11 mouse cellular contexts compared by ENCODE assay signal in genomic region chr11:68404185-68404584, GRCm38 (mm10). TPM values are rescaled to one million over a fixed set of nuclear protein-coding genes. Genes with fewer than 3 reads are reported as not detected.
DNase-seq lines count a peak whose midpoint lies in the region; ATAC-seq and TF ChIP-seq lines count a peak whose summit lies in the region.
"Had no signal": no experiment of that assay in that cellular context is flagged by ENCODE, and none has a peak within 500 bp of the region (broad histone marks: within the 10 kb centered on the region; RNA-seq: fewer than 3 reads in every experiment).

No protein-coding gene starts in this region.

- no peak overlapping the region for H3K27ac ChIP-seq in intestine, postnatal 0 days (ENCODE audit: low read depth, low read length)
- no peak overlapping the region for H3K27ac ChIP-seq in intestine, embryonic 16.5 days (ENCODE audit: low read length)
- H3K27ac ChIP-seq: limb, embryonic 12.5 days; midbrain, embryonic 12.5 days had no signal

- H3K4me1 ChIP-seq in intestine, postnatal 0 days (replicated peaks; ENCODE audit: control insufficient read depth, insufficient read depth, low read length), result no peaks in the 10 kb centered on the region
- H3K4me1 ChIP-seq in intestine, embryonic 16.5 days (ENCODE audit: control insufficient read depth, insufficient read depth, low read length), result peaks cover 10% of the 10 kb centered on the region; the same call in 1 of the 2 replicates

- TF ChIP-seq CTCF in intestine, postnatal 0 days (IDR thresholded peaks at IDR 0.05; ENCODE audit: low read depth), result peak; percentile 58

- no peaks in the 10 kb centered on the region for H3K9me3 ChIP-seq in intestine, postnatal 0 days (ENCODE audit: control insufficient read depth)
- no peaks in the 10 kb centered on the region for H3K9me3 ChIP-seq in intestine, embryonic 16.5 days (ENCODE audit: control insufficient read depth, low read length)
- H3K9me3 ChIP-seq: limb, embryonic 12.5 days; midbrain, embryonic 12.5 days had no signal

- no peaks in the 10 kb centered on the region for H3K36me3 ChIP-seq in intestine, postnatal 0 days (ENCODE audit: control insufficient read depth, insufficient read depth)
- H3K36me3 ChIP-seq in intestine, embryonic 16.5 days (ENCODE audit: control insufficient read depth, insufficient read depth, low read length), result no peaks in the 10 kb centered on the region
- H3K36me3 ChIP-seq: limb, embryonic 12.5 days; midbrain, embryonic 12.5 days had no signal

- H3K4me3 ChIP-seq in intestine, postnatal 0 days (ENCODE audit: low read depth, low read length), result no peak overlapping the region
- no peak overlapping the region for H3K4me3 ChIP-seq in intestine, embryonic 16.5 days (ENCODE audit: low read length)
- H3K4me3 ChIP-seq: limb, embryonic 12.5 days; midbrain, embryonic 12.5 days had no signal

- no peak overlapping the region for H3K9ac ChIP-seq in intestine, postnatal 0 days (ENCODE audit: low read depth, low read length)
- no peak overlapping the region for H3K9ac ChIP-seq in intestine, embryonic 16.5 days (ENCODE audit: low read depth, low read length)
- H3K9ac ChIP-seq: limb, embryonic 12.5 days; midbrain, embryonic 12.5 days had no signal

- ATAC-seq in intestine, postnatal 0 days, result no peak
- ATAC-seq in intestine, embryonic 16.5 days, result no peak
- peak; percentile 64; the same call in 1 of the 2 replicates for ATAC-seq in megakaryocyte, adult 5-6 weeks (ENCODE audit: poor library complexity, severe bottlenecking)

- DNase-seq in 416B (ENCODE audit: low read depth) (peak; percentile 37), ES-CJ7 (ENCODE audit: low read depth, low spot score) (peak; percentile 58)
- no peak for DNase-seq in frontal cortex, postnatal 25 days (ENCODE audit: low spot score in 2 of 2)
- no peak for DNase-seq in adrenal gland, adult 8-10 months
- no peak for DNase-seq in urinary bladder, postnatal 36 days (ENCODE audit: low spot score in 2 of 2)
- DNase-seq: kidney, postnatal 14 days had no signal

- peaks cover 25% of the 10 kb centered on the region for H3K27me3 ChIP-seq in intestine, postnatal 0 days (replicated peaks; ENCODE audit: control insufficient read depth, insufficient read depth, low read length)
- peaks cover 22% of the 10 kb centered on the region for H3K27me3 ChIP-seq in intestine, embryonic 16.5 days (replicated peaks; ENCODE audit: control insufficient read depth, insufficient read depth, low read length)

- H3K4me2 ChIP-seq in intestine, postnatal 0 days (replicated peaks; ENCODE audit: low read depth), result no peak overlapping the region
- no peak overlapping the region for H3K4me2 ChIP-seq in intestine, embryonic 16.5 days (ENCODE audit: low read depth, low read length)
- H3K4me2 ChIP-seq: limb, embryonic 12.5 days; midbrain, embryonic 12.5 days had no signal

- WGBS in intestine, postnatal 0 days, result 60% methylated on average over 4 of the region's 4 CpGs
- 59% methylated on average over 4 of the region's 4 CpGs for WGBS in intestine, embryonic 16.5 days

RNA-seq across cellular contexts. Expression of gene Ntn1, which starts 3.6 kb away (rescaled TPM):
- 8.7 and 8.8 TPM in 2 replicates for polyA plus RNA-seq in intestine, postnatal 0 days (2015; fragmentation: Nextera tagmentation; extraction: Ambion mirVana)
- polyA plus RNA-seq in intestine, embryonic 16.5 days (2015; fragmentation: Nextera tagmentation; extraction: Ambion mirVana), result 5.6 and 6.2 TPM in 2 replicates
- total RNA-seq in megakaryocyte, adult 5-6 weeks (2015), result not detected in 2 replicates
- total RNA-seq in megakaryocyte, adult 5-6 weeks (2017), result 0.08 TPM in 1 of 2 replicates, not detected in the other
- total RNA-seq in adrenal gland, adult 8-10 months (2022), result 10 to 100 TPM; 14.3 to 20.8 (median 16.2) TPM

RNA-seq across cellular contexts. Expression of gene Pik3r5, which starts 27.7 kb away (rescaled TPM):
- 0.22 and 0.35 TPM in 2 replicates for polyA plus RNA-seq in intestine, postnatal 0 days (2015; fragmentation: Nextera tagmentation; extraction: Ambion mirVana)
- polyA plus RNA-seq in intestine, embryonic 16.5 days (2015; fragmentation: Nextera tagmentation; extraction: Ambion mirVana), result 0.54 and 0.65 TPM in 2 replicates
- total RNA-seq in megakaryocyte, adult 5-6 weeks (2015), result 55.3 and 61.8 TPM in 2 replicates
- total RNA-seq in megakaryocyte, adult 5-6 weeks (2017), result 37.0 and 40.8 TPM in 2 replicates
- total RNA-seq in adrenal gland, adult 8-10 months (2022), result 1 to 10 TPM; 1.7 to 4.6 (median 2.9) TPM

Comparison
In these comparisons a context has a peak if more than half of its experiments do, and no peak if none do; other contexts are left out.
1. DNase-seq: peak in 416B (single experiment) and ES-CJ7 (single experiment); none in frontal cortex, postnatal 25 days (0 of 2), adrenal gland, adult 8-10 months (single experiment) and urinary bladder, postnatal 36 days (0 of 2).
2. RNA of gene Ntn1, which starts 3.6 kb away (total RNA-seq): 14.3 to 20.8 TPM in adrenal gland, adult 8-10 months; 0.08 TPM in megakaryocyte, adult 5-6 weeks; every median in the first group is over 10 times any median in the second.
3. RNA of gene Pik3r5, which starts 27.7 kb away (total RNA-seq): 37.0 to 61.8 TPM in megakaryocyte, adult 5-6 weeks; 1.7 to 4.6 TPM in adrenal gland, adult 8-10 months; every median in the first group is over 4 times any median in the second.